Mouse (Mus musculus): Measurements from ENCODE around the gene Fbxo44.

DNA sequence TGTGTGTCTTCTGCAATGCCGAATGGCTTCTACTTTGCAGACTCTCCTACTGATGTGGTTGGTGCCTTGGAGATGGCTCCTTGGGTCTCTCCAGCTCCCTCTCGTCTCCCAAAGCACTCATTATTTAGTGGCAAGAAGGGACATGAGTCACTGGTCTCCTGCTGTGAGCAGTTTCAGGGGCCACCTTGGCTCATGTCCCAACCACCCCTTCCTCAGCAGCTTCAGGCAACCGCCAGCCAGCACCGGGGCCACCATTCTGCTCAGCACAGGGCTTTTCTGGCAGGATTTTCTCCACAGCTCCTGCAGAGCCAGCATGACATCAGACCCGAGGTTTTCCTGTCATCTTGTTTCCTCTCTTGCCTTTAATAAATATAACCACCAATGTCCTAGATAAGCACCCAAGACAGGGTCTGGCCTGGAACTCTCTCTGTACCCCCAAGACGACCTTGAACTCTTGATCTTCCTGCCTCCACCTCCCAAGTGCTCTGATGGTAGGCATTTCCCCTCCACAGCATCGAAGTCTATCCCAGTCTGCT lies 51.6 kb downstream of the Fbxo44 start:
- TF ChIP-seq POLR2A (IDR thresholded peaks at IDR 0.05; ENCODE audit: borderline replicate concordance, control insufficient read depth, low read depth, low read length) (no peak), CTCF (IDR thresholded peaks at IDR 0.05; ENCODE audit: control insufficient read depth, insufficient read depth, low read length) (no peak)

All from bone marrow, adult 2 months (tissue).